Mouse (Mus musculus): ENCODE measurements at regions not wholly inside any gene's neighbourhood (a gene's known extent, or its start where the extent isn't known, plus 50 kb on each side); places are given as distances from the start of the nearest gene placed in this dataset.

- Histone ChIP-seq H3K27ac (no peak overlapping the region), H3K36me3 (replicated peaks) (no peaks in the 10 kb centered on the region), H3K4me1 (peaks cover 13% of the 10 kb centered on the region), H3K9me3 (no peaks in the 10 kb centered on the region), H3K27me3 (ENCODE audit: poor library complexity, severe bottlenecking) (no peaks in the 10 kb centered on the region), H3K4me3 (no peak overlapping the region)
- 78% methylated on average over 2 of the region's 2 CpGs for WGBS
- no peak for DNase-seq (ENCODE audit: extremely low spot score, low spot score)
Measured at GRCm38 (mm10) chr11:111282283-111282682, 216.3 kb downstream of the Kcnj2 start.

DNA sequence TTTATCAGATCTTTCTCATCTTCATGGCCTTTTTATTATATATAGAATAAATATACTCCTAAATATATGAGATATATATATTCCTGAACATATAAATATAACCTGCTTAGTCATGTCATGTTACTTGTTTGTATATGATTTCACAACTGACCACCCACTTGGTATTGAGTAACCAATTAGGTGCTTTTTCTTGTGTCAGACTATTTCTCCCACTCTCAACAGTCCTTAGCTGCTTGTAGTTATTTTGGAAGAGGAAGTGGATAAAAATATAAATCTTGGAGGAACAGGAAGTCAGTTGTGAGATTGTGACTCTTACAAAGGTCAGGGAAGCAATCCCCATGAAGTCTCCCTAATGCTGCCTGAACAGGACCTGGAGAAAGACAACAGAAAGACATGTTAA lies 224.6 kb downstream of the Kcnj2 start:
- Histone ChIP-seq H3K4me3 (no peak overlapping the region), H3K9me3 (peaks cover 13% of the 10 kb centered on the region; the same call in 1 of the 2 replicates), H3K4me1 (no peaks in the 10 kb centered on the region), H3K27ac (no peak overlapping the region), H3K36me3 (replicated peaks) (no peaks in the 10 kb centered on the region), H3K27me3 (ENCODE audit: poor library complexity, severe bottlenecking) (no peaks in the 10 kb centered on the region)
- DNase-seq (ENCODE audit: extremely low spot score, low spot score): no peak

GRCm38 (mm10) chr11:111296309-111296721 lies 230.4 kb downstream of the Kcnj2 start:
- H3K27me3 ChIP-seq (ENCODE audit: poor library complexity, severe bottlenecking): no peaks in the 10 kb centered on the region
- H3K4me1 ChIP-seq: peaks cover 7% of the 10 kb centered on the region
- DNase-seq (ENCODE audit: extremely low spot score, low spot score): no peak
- H3K36me3 ChIP-seq (replicated peaks): no peaks in the 10 kb centered on the region
- H3K27ac ChIP-seq: no peak overlapping the region
- WGBS: 28% methylated on average over 9 of the region's 9 CpGs
- peak overlapping the region; percentile 26; the same call in 1 of the 2 replicates for H3K4me3 ChIP-seq
- H3K9me3 ChIP-seq: peaks cover 13% of the 10 kb centered on the region; the same call in 1 of the 2 replicates

- no peak overlapping the region for H3K27ac ChIP-seq
- peaks cover 5% of the 10 kb centered on the region for H3K4me1 ChIP-seq
- no peaks in the 10 kb centered on the region for H3K9me3 ChIP-seq
- no peak overlapping the region for H3K4me3 ChIP-seq
- H3K36me3 ChIP-seq (replicated peaks): no peaks in the 10 kb centered on the region
- WGBS: 70% methylated on average over 3 of the region's 3 CpGs
- no peaks in the 10 kb centered on the region for H3K27me3 ChIP-seq (ENCODE audit: poor library complexity, severe bottlenecking)
- DNase-seq (ENCODE audit: extremely low spot score, low spot score): no peak
Measured at GRCm38 (mm10) chr11:111312802-111313201, 246.8 kb downstream of the Kcnj2 start.

DNA sequence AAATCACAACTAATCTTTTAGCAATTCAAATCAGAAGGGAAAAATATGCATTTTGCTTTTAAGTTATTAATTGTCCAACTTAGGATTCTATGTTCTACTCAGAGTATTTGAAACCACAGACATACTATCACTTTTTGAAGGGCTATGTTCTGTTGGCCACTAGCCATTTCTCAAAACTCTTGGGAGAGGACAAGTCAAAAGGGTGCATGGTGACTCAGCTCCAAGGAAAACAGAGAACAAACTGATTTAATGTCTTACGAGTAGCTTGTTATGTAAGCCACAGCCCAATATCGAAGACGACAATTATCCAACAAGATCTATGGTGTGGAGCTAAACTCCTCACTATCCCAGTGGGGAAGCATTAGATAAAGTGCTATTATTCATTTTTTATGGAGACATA lies 247.6 kb downstream of the Kcnj2 start:
- DNase-seq (ENCODE audit: extremely low spot score, low spot score): no peak
- H3K27me3 ChIP-seq (ENCODE audit: poor library complexity, severe bottlenecking): no peaks in the 10 kb centered on the region
- no peak overlapping the region for H3K4me3 ChIP-seq
- peaks cover 5% of the 10 kb centered on the region for H3K4me1 ChIP-seq
- no peak overlapping the region for H3K27ac ChIP-seq
- no peaks in the 10 kb centered on the region for H3K36me3 ChIP-seq (replicated peaks)
- H3K9me3 ChIP-seq: no peaks in the 10 kb centered on the region
- 90% methylated on average over 3 of the region's 3 CpGs for WGBS

DNA sequence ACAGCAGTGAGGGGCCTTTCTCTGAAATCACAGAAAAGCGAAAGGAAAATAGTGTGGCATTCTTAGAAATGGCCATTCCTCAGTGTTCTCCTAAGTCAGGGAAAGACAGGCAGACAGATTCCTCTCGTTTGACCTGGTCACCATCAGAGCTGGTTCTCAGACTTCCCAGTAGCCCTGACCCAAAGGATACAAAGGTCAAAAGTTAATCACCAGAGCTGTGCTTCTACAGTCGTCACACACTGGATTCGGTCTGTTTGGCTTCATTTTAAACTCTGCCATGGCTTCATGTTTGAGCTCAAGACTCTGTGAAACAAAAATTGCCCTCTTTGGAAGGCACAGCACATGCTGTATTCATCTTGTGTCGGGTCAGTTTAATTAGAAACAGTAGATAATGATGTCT lies 255.6 kb downstream of the Kcnj2 start:
- no peaks in the 10 kb centered on the region for H3K27me3 ChIP-seq (ENCODE audit: poor library complexity, severe bottlenecking)
- H3K27ac ChIP-seq: no peak overlapping the region
- H3K9me3 ChIP-seq: no peaks in the 10 kb centered on the region
- H3K4me1 ChIP-seq: peaks cover 5% of the 10 kb centered on the region
- no peak overlapping the region for H3K4me3 ChIP-seq
- 69% methylated on average over 5 of the region's 5 CpGs for WGBS
- DNase-seq (ENCODE audit: extremely low spot score, low spot score): no peak
- no peaks in the 10 kb centered on the region for H3K36me3 ChIP-seq (replicated peaks)

DNA sequence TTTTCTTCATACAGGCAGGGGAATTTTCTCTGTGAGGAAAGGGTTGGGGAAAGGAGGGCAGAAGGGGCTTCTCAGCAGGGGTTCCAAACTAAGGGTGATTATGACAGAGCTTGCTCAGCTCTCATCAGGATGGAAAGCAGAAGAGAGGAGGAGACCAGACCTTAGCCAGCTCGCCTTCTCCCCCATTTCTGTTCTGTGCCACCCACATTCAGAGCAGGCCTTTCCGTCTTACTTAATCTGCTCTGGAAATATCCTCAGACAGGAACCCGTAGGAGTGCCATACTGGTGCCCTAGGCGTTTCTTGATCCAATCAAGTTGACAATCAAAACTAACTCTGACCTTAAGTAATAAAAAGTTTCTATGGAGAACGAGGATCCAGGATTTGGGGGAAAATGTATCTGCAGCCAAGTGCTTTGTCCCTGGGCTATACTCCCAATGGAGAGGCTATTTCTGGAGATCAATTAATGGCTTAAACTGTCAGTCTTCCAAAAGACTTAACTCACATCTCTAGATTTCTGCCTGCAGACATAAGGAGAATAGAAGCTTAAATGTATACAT lies 258.6 kb downstream of the Kcnj2 start:
- Histone ChIP-seq H3K4me3 (no peak overlapping the region), H3K27ac (no peak overlapping the region), H3K36me3 (replicated peaks) (no peaks in the 10 kb centered on the region), H3K9me3 (no peaks in the 10 kb centered on the region), H3K27me3 (ENCODE audit: poor library complexity, severe bottlenecking) (no peaks in the 10 kb centered on the region), H3K4me1 (no peaks in the 10 kb centered on the region)
- 88% methylated on average over 5 of the region's 5 CpGs for WGBS
- no peak for DNase-seq (ENCODE audit: extremely low spot score, low spot score)

- no peak for DNase-seq (ENCODE audit: extremely low spot score, low spot score)
- Histone ChIP-seq H3K9me3 (no peaks in the 10 kb centered on the region), H3K27ac (no peak overlapping the region), H3K4me3 (no peak overlapping the region), H3K4me1 (no peaks in the 10 kb centered on the region), H3K27me3 (ENCODE audit: poor library complexity, severe bottlenecking) (no peaks in the 10 kb centered on the region), H3K36me3 (replicated peaks) (no peaks in the 10 kb centered on the region)
- 82% methylated on average over 3 of the region's 3 CpGs for WGBS
Measured at GRCm38 (mm10) chr11:111326915-111327314, 261.0 kb downstream of the Kcnj2 start.

GRCm38 (mm10) chr11:111328258-111328657 lies 262.3 kb downstream of the Kcnj2 start:
- H3K4me1 ChIP-seq: no peaks in the 10 kb centered on the region
- 57% methylated on average over 1 of the region's 1 CpGs for WGBS
- no peak for DNase-seq (ENCODE audit: extremely low spot score, low spot score)
- no peaks in the 10 kb centered on the region for H3K27me3 ChIP-seq (ENCODE audit: poor library complexity, severe bottlenecking)
- no peaks in the 10 kb centered on the region for H3K36me3 ChIP-seq (replicated peaks)
- no peaks in the 10 kb centered on the region for H3K9me3 ChIP-seq
- H3K27ac ChIP-seq: no peak overlapping the region
- H3K4me3 ChIP-seq: no peak overlapping the region

- Histone ChIP-seq H3K9me3 (no peaks in the 10 kb centered on the region), H3K4me3 (no peak overlapping the region), H3K36me3 (replicated peaks) (no peaks in the 10 kb centered on the region), H3K4me1 (no peaks in the 10 kb centered on the region), H3K27me3 (ENCODE audit: poor library complexity, severe bottlenecking) (no peaks in the 10 kb centered on the region), H3K27ac (no peak overlapping the region)
- no peak for DNase-seq (ENCODE audit: extremely low spot score, low spot score)
Measured at GRCm38 (mm10) chr11:111331592-111331991, 265.6 kb downstream of the Kcnj2 start.

DNA sequence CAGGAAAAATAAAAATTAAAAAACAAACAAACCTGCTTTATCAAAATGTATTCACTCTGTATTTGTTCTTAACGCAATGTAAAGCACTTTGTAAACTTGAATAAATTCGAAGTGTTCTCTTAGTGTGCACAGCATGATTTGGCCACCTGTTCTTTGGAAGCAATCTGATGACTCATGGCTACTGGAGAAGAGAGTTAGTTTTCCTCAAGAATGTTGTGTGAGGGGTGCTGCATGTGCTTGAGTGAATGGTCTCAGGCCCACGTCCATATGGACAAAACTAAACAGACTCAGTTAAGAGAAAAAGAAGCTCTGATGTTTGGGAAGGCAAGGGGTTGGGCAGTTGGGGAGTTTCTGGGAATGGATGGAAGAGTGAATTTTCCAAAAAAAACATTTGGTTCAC lies 267.1 kb downstream of the Kcnj2 start:
- no peak for DNase-seq (ENCODE audit: extremely low spot score, low spot score)
- H3K9me3 ChIP-seq: no peaks in the 10 kb centered on the region
- no peak overlapping the region for H3K4me3 ChIP-seq
- H3K4me1 ChIP-seq: no peaks in the 10 kb centered on the region
- 85% methylated on average over 3 of the region's 3 CpGs for WGBS
- H3K36me3 ChIP-seq (replicated peaks): no peaks in the 10 kb centered on the region
- H3K27ac ChIP-seq: no peak overlapping the region
- no peaks in the 10 kb centered on the region for H3K27me3 ChIP-seq (ENCODE audit: poor library complexity, severe bottlenecking)

GRCm38 (mm10) chr11:111347562-111347961 lies 281.6 kb downstream of the Kcnj2 start:
- Histone ChIP-seq H3K36me3 (replicated peaks) (no peaks in the 10 kb centered on the region), H3K4me3 (no peak overlapping the region), H3K4me1 (peaks cover 5% of the 10 kb centered on the region), H3K27me3 (ENCODE audit: poor library complexity, severe bottlenecking) (no peaks in the 10 kb centered on the region), H3K27ac (no peak overlapping the region), H3K9me3 (no peaks in the 10 kb centered on the region)
- 28% methylated on average over 1 of the region's 1 CpGs for WGBS
- DNase-seq (ENCODE audit: extremely low spot score, low spot score): peak; percentile 15

DNA sequence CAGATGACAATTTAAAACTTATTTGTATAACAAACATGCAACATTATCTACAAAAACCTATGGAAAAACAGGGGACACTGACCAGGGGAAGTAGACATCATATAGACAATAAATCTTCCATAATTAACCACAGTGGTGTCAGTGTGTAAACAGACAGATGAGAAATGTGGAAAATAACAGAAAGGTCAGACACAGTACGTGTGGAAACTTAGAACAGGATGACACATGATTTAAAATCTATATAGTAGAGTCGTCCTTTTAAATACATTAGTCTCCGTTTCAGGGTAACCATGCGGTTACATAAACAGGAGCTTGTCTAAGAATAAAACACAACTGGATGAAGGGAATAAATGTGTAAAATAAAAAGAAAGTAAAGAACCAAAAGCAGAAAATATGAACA lies 284.1 kb downstream of the Kcnj2 start:
- Histone ChIP-seq H3K27me3 (ENCODE audit: poor library complexity, severe bottlenecking) (no peaks in the 10 kb centered on the region), H3K4me3 (no peak overlapping the region), H3K36me3 (replicated peaks) (no peaks in the 10 kb centered on the region), H3K9me3 (no peaks in the 10 kb centered on the region), H3K4me1 (peaks cover 5% of the 10 kb centered on the region), H3K27ac (no peak overlapping the region)
- WGBS: 91% methylated on average over 4 of the region's 4 CpGs
- DNase-seq (ENCODE audit: extremely low spot score, low spot score): no peak

GRCm38 (mm10) chr11:111363363-111363762 lies 297.4 kb downstream of the Kcnj2 start:
- Histone ChIP-seq H3K27ac (no peak overlapping the region), H3K4me3 (no peak overlapping the region), H3K27me3 (ENCODE audit: poor library complexity, severe bottlenecking) (no peaks in the 10 kb centered on the region), H3K9me3 (no peaks in the 10 kb centered on the region), H3K36me3 (replicated peaks) (no peaks in the 10 kb centered on the region), H3K4me1 (no peaks in the 10 kb centered on the region)
- WGBS: 92% methylated on average over 1 of the region's 1 CpGs
- DNase-seq (ENCODE audit: extremely low spot score, low spot score): no peak

Measured in forebrain, embryonic 10.5 days (tissue).